Mouse (Mus musculus) erythroblast, adult 5-6 weeks (primary cell): ENCODE measurements around the gene Frmd5. TPM values are rescaled to one million over a fixed set of nuclear protein-coding genes. Genes with fewer than 3 reads are reported as not detected.
"Not testable (repeated sequence)": the region's sequence is repeated elsewhere in the genome, so short reads cannot be mapped to it uniquely, and the experiment has no call there.

Experiments
- ATAC-seq: replicated peaks from 2 replicates; pipeline ENCODE4 v1.8.0; 2016; ENCODE audit warnings: moderate number of reproducible peaks, mild to moderate bottlenecking, moderate TSS enrichment, inconsistent platforms; ENCODE audit not compliant: poor library complexity, low FRiP score, severe bottlenecking
- total RNA-seq, 2 experiments: library from RNA; stranded (forward) in 1 of 2; stranded (reverse) in 1 of 2; fragments of 150-400 nt in 1 of 2; fragments of 200-764, 138-1000 nt in 1 of 2; gene quantifications; 2 replicates each; pipeline versions ENCODE4 v1.2.3 to v1.2.4; 2015 to 2017; ENCODE audit warnings: low replicate concordance in 2 of 2

The Frmd5 gene
- total RNA-seq (2015; ENCODE audit: low replicate concordance) (not detected in 2 replicates), total RNA-seq (2017; ENCODE audit: low replicate concordance) (not detected in 2 replicates)

GRCm38 (mm10) chr2:121806959-121807653, at the start of gene Frmd5:
TSS of gene Frmd5 (minus strand) at chr2:121807087.
- ATAC-seq = peak; percentile 30; the same call in 1 of the 2 replicates

DNA sequence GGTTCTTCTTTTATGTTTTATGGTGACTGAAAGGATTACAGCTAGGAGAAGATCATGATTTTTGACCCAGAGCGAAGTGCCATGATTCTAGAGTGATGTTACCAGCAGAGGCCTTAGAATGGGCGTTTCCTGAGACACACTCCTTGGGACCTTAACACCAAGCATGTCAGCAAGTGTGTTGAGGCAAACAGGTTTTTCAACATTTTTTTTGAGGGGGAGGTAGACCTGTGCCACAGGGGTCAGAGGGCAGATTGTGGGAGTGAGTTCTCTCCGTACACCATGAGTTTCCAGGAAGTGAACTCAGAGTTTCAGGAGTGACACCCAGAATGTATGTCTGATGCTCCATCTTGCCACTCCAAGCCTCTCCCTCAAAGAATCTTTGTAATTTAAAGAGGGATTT, 47.1 kb upstream of the Frmd5 start:
- no peak for ATAC-seq

- ATAC-seq = no peak
These were observed 45.2 kb upstream of the Frmd5 start for GRCm38 (mm10) chr2:121852045-121852444.

GRCm38 (mm10) chr2:121846050-121846449, 39.2 kb upstream of the Frmd5 start:
- ATAC-seq = no peak

DNA sequence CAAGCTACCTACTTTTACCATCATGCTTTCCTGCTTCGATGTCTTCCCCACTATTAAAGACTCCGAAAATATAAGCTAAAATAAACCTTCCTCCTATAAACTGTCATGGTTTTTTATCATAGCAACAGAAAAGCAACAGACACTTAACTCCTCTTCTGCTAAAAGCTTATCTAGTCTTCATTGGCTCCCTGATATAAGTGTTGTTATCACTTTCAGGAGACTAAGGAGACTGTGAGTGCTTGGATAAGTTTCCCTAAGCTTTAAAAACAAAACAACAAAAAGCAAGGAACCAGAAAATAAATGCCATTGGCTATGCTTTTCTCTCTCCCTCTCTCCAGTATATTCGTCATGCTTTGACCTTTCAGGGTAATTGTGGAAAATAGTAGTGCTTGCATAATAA, 35.4 kb upstream of the Frmd5 start:
- no peak for ATAC-seq

GRCm38 (mm10) chr2:121841453-121841852, 34.6 kb upstream of the Frmd5 start:
- no peak for ATAC-seq

DNA sequence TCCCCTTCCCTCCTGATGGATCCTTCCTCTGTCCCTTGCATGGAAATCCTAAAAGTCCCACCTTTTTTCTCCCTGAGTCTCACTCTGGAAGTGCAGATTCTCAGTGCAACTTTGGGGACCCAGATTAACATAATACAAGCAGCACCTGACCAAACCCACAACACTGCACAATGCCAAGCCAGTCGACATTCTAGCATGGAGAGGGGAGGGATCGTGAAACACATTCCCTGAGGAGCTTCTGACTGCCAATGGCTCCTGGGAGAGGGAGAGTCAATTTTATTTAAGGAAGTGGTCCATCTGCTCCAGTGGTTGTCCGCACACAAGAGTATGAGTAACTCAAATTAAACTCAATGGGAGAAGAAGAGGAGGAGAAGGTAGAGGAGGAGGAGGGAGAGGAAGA, 28.0 kb upstream of the Frmd5 start:
- ATAC-seq = no peak

- no peak for ATAC-seq
These were observed 25.6 kb upstream of the Frmd5 start for GRCm38 (mm10) chr2:121832484-121832894.

- ATAC-seq = no peak
These were observed 21.5 kb upstream of the Frmd5 start for GRCm38 (mm10) chr2:121828411-121828810.

DNA sequence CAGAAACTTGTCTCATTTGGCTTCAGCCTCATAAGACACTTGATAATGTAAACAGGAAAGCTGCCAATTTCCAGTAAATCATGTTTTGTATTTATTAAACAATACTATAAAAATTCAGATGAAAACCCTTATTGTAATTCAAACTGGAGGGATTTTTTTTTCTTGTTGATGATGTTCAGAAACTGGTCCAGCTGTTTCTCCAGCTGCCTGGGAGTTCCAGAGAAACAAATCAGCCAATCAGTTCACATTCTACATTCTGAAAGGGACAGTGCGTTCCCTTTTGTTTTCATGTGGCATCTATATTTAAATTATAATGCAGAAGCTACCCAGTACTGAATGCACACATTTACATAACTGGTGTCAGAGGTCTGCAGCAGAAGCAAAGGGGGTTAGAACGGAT, 19.3 kb upstream of the Frmd5 start:
- ATAC-seq = no peak

GRCm38 (mm10) chr2:121824653-121825052, 17.8 kb upstream of the Frmd5 start:
- ATAC-seq = no peak

DNA sequence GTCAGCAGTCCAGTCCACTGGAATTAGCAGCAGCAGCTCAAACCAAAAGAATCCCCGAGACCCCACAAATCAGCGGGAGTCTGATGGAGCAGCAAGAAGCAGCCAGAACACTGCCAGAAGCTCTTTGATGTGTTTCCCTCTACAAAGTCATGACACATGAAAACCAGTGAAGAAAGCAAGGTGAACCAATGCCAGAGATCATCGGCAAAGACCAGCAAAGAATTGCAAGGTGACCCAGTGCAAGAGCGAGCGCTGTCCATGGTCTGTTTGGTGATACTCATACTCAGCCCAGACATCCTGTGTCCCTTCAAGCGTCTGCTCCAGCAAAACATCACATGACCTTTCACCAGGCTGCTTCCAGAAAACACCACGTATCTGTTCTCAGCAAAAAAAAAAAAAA, 14.9 kb upstream of the Frmd5 start:
- no peak for ATAC-seq

GRCm38 (mm10) chr2:121810876-121811275, 4.0 kb upstream of the Frmd5 start:
- ATAC-seq = not testable (repeated sequence)

DNA sequence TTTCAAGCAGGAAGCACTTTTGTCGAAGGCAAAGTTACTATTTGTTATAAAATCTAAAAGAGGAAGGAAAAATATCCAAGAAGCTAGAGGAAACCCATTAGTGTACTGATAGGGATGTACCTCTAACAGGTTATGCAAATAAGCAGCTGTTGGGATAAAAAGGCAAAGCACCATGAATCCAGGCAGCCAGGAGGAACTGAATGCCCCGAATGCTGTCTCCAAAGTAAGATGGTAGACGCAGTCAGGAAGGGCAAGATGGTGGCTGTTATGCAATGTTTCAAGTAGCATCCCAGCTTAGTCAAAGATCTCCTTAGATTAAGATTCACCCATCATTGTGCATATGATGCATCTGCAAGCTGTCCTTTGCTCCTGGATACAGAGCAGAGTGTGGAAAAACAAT, 2.2 kb upstream of the Frmd5 start:
- ATAC-seq = no peak

DNA sequence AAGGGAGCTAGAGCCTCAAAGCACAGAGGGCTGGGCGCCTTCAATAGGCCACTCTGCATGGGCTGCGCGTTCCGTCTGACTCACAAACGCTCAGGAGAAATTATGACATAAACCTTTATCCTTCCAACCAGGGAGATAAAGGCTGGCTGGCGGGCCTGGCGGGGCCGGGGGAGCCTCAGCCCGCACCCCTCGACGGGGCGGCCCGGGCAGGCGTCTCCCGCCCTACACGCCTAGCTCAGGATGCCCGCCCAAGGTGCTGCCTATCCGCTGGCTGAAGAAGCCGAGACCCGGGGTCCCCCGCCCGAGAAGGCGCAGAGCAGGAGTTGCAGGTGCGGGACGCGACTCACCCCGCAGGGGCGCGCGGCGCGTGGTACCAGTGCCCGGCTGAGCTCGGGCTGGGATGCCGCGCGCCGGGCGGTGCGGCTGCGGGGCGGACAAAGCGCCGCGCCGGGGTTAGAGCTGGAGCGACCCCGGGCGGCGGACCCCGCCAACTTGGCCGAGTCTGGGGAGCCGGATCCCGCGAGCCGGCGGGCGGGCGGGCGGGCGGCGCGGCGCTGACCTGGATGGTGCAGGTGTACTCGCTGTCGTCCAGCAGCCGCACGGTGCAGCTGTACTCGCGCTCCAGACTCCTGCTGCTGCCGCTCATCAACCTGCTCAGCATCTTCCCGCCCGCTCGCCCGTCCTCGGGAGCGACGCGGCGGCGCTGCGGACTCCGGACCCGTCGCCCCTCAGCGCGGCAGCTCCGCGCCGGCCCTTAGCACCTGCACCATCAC, 530 bp downstream of the Frmd5 start:
- ATAC-seq = no peak

- no peak for ATAC-seq
These were observed 7.8 kb downstream of the Frmd5 start for GRCm38 (mm10) chr2:121799051-121799450.

DNA sequence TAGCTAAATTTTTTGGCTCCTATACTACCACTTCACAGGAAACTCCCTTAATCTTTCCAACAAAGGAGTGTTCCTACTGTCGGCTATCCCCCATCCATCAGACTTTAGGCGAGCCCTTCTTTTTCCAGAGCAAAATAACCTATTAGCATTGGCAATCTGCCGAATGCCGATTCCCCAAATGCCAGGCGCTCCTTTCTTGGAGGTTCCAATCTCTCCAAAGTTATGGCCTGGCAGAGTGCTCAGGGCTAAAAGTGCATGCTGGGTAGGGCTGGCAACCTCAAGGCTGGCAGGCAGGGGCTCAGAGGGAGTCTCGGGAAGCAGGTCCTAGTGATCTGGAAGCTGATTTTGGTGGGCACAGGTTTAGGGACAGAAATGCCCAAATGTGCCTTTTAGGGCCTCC, 10.9 kb downstream of the Frmd5 start:
- ATAC-seq = no peak

DNA sequence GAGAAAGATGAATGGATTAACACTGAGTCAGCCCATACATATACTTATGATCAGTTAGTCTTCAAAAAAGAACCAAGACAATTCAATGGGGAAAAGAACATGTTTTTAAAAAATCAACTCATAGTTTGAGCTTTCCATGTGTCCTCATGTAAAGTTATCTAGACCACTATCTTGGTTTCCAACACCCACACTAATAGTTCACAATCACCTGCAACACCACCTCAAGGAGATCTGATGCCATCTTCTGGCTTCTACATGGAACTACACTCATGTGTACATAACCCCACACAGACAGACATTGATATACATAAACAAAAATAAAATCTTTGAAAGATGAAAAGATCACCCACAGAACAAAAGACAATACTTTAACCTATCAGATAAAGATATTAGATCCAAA, 17.1 kb downstream of the Frmd5 start:
- ATAC-seq = no peak

DNA sequence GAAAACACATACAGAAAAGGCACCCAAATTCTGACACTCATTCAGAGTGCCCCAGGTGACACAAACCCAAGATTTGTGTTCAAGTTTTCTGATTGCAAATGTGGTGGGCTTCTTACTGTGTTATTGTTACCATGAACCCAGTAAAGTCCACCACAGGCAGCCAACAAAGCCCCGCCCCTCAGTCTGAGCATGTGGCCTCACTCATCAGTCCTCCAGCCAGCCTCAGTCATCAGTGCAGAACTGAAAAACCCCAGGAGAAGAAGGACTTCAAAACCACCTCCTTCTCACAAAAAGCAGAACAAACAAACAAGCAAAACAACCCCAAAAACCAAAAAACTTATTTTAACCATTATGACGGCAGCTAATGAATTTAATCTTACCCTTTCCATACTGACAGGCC, 18.5 kb downstream of the Frmd5 start:
- no peak for ATAC-seq

DNA sequence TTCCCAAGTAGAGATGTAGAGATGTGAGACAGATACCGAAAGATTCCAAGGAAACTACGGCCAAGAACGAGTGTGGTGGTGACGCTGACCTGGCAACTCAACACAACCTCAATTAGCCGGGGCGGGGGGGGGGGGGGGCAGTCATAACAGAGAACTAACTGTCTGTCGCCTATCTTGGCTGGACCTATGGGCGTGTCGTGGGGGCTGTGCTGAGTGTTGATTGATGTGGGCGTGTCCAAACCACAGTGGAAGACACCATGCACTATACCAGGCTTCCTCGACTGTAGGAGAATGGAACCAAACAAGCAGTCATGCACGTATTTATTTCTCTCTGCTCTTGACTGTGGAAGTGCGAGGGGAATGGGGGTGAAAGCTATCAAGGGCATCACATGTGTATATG, 19.1 kb downstream of the Frmd5 start:
- no peak for ATAC-seq

GRCm38 (mm10) chr2:121787271-121787670, 19.6 kb downstream of the Frmd5 start:
- ATAC-seq = no peak
